Mouse (Mus musculus) CH12.LX (cell line): ENCODE data around the gene Cebpe. TPM values are rescaled to one million over a fixed set of nuclear protein-coding genes. Genes with fewer than 3 reads are reported as not detected.
A peak's percentile ranks its signal among the peaks of the same experiment; 100 is the strongest.

Source experiments
- DNase-seq: peaks from one replicate; pipeline ENCODE4 v3.0.0-alpha.2; 2013; ENCODE audit errors: extremely low read depth
- H3K27ac ChIP-seq: 2 replicates; pipeline ENCODE4 v1.5.1; 2012; ENCODE audit warnings: low read depth, mild to moderate bottlenecking, control low read depth, moderate library complexity; ENCODE audit not compliant: insufficient read depth
- H3K27me3 ChIP-seq: replicated peaks from 2 replicates; pipeline ENCODE3; 2012; ENCODE audit warnings: inconsistent platforms
- H3K36me3 ChIP-seq, 2 experiments: replicated peaks in 1 of 2; 2 replicates each; pipeline versions ENCODE3 to v1.6.1; 2012; ENCODE audit warnings: inconsistent platforms in 1 of 2, low read length in 1 of 2, mild to moderate bottlenecking in 1 of 2, mixed read lengths in 1 of 2, moderate library complexity in 1 of 2; ENCODE audit not compliant: control insufficient read depth in 1 of 2, insufficient read depth in 1 of 2
- H3K4me1 ChIP-seq, 2 experiments: 2 replicates each; pipeline ENCODE4 v1.6.1; 2012; ENCODE audit warnings: inconsistent platforms in 1 of 2, moderate library complexity in 1 of 2; ENCODE audit not compliant: insufficient read depth in 2 of 2, control insufficient read depth in 1 of 2
- H3K4me2 ChIP-seq: 2 replicates; pipeline ENCODE4 v1.6.1; 2012; ENCODE audit warnings: low read depth, mild to moderate bottlenecking, control low read depth; ENCODE audit not compliant: poor library complexity, insufficient read depth, severe bottlenecking
- H3K4me3 ChIP-seq, 3 experiments: fragments of 150-350 bp in 1 of 3; sonication (generic) in 1 of 3; replicated peaks in 1 of 3; 2 replicates each; pipeline versions ENCODE3 to v1.5.1; 2011 to 2012; ENCODE audit warnings: low read depth in 2 of 3, low read length in 2 of 3, mild to moderate bottlenecking in 2 of 3, moderate library complexity in 2 of 3, control low read depth in 1 of 3, improper control_type of control experiment in 1 of 3, inconsistent platforms in 1 of 3, mixed read lengths in 1 of 3; ENCODE audit not compliant: poor library complexity in 1 of 3
- H3K79me2 ChIP-seq: replicated peaks from 2 replicates; pipeline ENCODE4 v1.6.1; 2012; ENCODE audit warnings: mild to moderate bottlenecking, moderate library complexity; ENCODE audit not compliant: control insufficient read depth, poor library complexity, insufficient read depth, severe bottlenecking; ENCODE audit errors: extremely low read depth
- H3K9ac ChIP-seq: 2 replicates; pipeline ENCODE4 v1.6.1; 2012; ENCODE audit warnings: low read depth, mild to moderate bottlenecking, control low read depth, moderate library complexity; ENCODE audit not compliant: insufficient read depth
- H3K9me3 ChIP-seq: replicated peaks from 2 replicates; pipeline ENCODE3; 2012; ENCODE audit warnings: low read length, inconsistent platforms, mixed read lengths
- BHLHE40 ChIP-seq: IDR thresholded peaks from 2 replicates; pipeline ENCODE4 v1.6.1; 2011; ENCODE audit warnings: mild to moderate bottlenecking, low read depth, low read length, improper control_type of control experiment
- CTCF ChIP-seq, 2 experiments: IDR thresholded peaks in 1 of 2; conservative IDR thresholded peaks in 1 of 2; 2 replicates each; pipeline ENCODE4 v1.5.1; 2011 to 2012; ENCODE audit warnings: low read depth in 2 of 2, low read length in 2 of 2, improper control_type of control experiment in 1 of 2, inconsistent platforms in 1 of 2, mild to moderate bottlenecking in 1 of 2, moderate library complexity in 1 of 2
- E2F4 ChIP-seq: IDR thresholded peaks from 2 replicates; pipeline ENCODE4 v1.6.1; 2011; ENCODE audit warnings: low read depth, low read length, improper control_type of control experiment; ENCODE audit not compliant: insufficient replicate concordance
- ELF1 ChIP-seq: IDR thresholded peaks from 2 replicates; pipeline ENCODE4 v1.6.1; 2014; ENCODE audit warnings: low read depth, mild to moderate bottlenecking, inconsistent platforms, low read length, improper control_type of control experiment
- GABPA ChIP-seq: IDR thresholded peaks from 2 replicates; pipeline ENCODE4 v1.6.1; 2012; ENCODE audit warnings: low read depth, low read length, improper control_type of control experiment, inconsistent platforms; ENCODE audit not compliant: insufficient replicate concordance
- HCFC1 ChIP-seq: IDR thresholded peaks from 2 replicates; pipeline ENCODE4 v1.6.1; 2012; ENCODE audit warnings: low read depth, mild to moderate bottlenecking, inconsistent platforms, low read length, improper control_type of control experiment
- IRF4 ChIP-seq: IDR thresholded peaks from 2 replicates; pipeline ENCODE4 v1.6.1; 2014; ENCODE audit warnings: low read depth, mild to moderate bottlenecking, inconsistent platforms, low read length, improper control_type of control experiment
- JUND ChIP-seq: conservative IDR thresholded peaks from 2 replicates; pipeline ENCODE4 v1.6.1; 2011; ENCODE audit warnings: low read depth, low read length, improper control_type of control experiment
- MAFK ChIP-seq: IDR thresholded peaks from 2 replicates; pipeline ENCODE4 v1.6.1; 2011; ENCODE audit warnings: low read length, improper control_type of control experiment; ENCODE audit not compliant: insufficient replicate concordance
- MAZ ChIP-seq: IDR thresholded peaks from 2 replicates; pipeline ENCODE4 v1.6.1; 2012; ENCODE audit warnings: low read depth, mild to moderate bottlenecking, inconsistent platforms, low read length, improper control_type of control experiment, moderate library complexity
- MEF2A ChIP-seq: IDR thresholded peaks from 2 replicates; pipeline ENCODE4 v1.6.1; 2014; ENCODE audit warnings: low read depth, mild to moderate bottlenecking, inconsistent platforms, low read length, improper control_type of control experiment, borderline replicate concordance
- MXI1 ChIP-seq: IDR thresholded peaks from 2 replicates; pipeline ENCODE4 v1.6.1; 2011; ENCODE audit warnings: mild to moderate bottlenecking, low read depth, low read length, improper control_type of control experiment
- MYC ChIP-seq: IDR thresholded peaks from 2 replicates; pipeline ENCODE4 v1.6.1; 2011; ENCODE audit warnings: low read depth, mild to moderate bottlenecking, improper control_type of control experiment, low read length
- NELFE ChIP-seq: IDR thresholded peaks from 2 replicates; pipeline ENCODE4 v1.6.1; 2011; ENCODE audit warnings: low read depth, low read length, improper control_type of control experiment
- PAX5 ChIP-seq: IDR thresholded peaks from 2 replicates; pipeline ENCODE4 v1.6.1; 2012; ENCODE audit warnings: low read length, inconsistent platforms, mixed read lengths
- POLR2A ChIP-seq: IDR thresholded peaks from 2 replicates; pipeline ENCODE4 v1.6.1; 2011; ENCODE audit warnings: low read depth, mild to moderate bottlenecking, improper control_type of control experiment, low read length
- RAD21 ChIP-seq: IDR thresholded peaks from 2 replicates; pipeline ENCODE4 v1.6.1; 2011; ENCODE audit warnings: low read depth, mild to moderate bottlenecking, low read length, improper control_type of control experiment, moderate library complexity
- RCOR1 ChIP-seq: conservative IDR thresholded peaks from 2 replicates; pipeline ENCODE4 v1.6.1; 2012; ENCODE audit warnings: low read depth, mild to moderate bottlenecking, inconsistent platforms, low read length, improper control_type of control experiment
- SIN3A ChIP-seq: IDR thresholded peaks from 2 replicates; pipeline ENCODE4 v1.6.1; 2012; ENCODE audit warnings: low read length, improper control_type of control experiment, inconsistent platforms
- SMC3 ChIP-seq: IDR thresholded peaks from 2 replicates; pipeline ENCODE4 v1.6.1; 2011; ENCODE audit warnings: low read depth, low read length, improper control_type of control experiment
- TCF12 ChIP-seq: IDR thresholded peaks from 2 replicates; pipeline ENCODE4 v1.6.1; 2014; ENCODE audit warnings: low read depth, mild to moderate bottlenecking, inconsistent platforms, low read length, improper control_type of control experiment
- USF1 ChIP-seq: IDR thresholded peaks from 2 replicates; pipeline ENCODE4 v1.6.1; 2014; ENCODE audit warnings: low read depth, mild to moderate bottlenecking, inconsistent platforms, low read length, improper control_type of control experiment
- ZC3H11A ChIP-seq: IDR thresholded peaks from 2 replicates; pipeline ENCODE4 v1.6.1; 2012; ENCODE audit warnings: low read depth, mild to moderate bottlenecking, inconsistent platforms, low read length, improper control_type of control experiment
- ZNF384 ChIP-seq: IDR thresholded peaks from 2 replicates; pipeline ENCODE4 v1.6.1; 2012; ENCODE audit warnings: low read depth, low read length, improper control_type of control experiment, inconsistent platforms
- dilution Hi-C: fragments of 300-500 bp; cut with MboI; formaldehyde crosslinking; loops from 2 replicates; pipeline ENCODE4 v1.14.3; 2020; ENCODE audit warnings: low sequenced_read_pairs; ENCODE audit not compliant: extremely low pct_unique_long_range_greater_than_20kb, extremely low pct_ligation_motif_present
- in situ Hi-C: fragments of 300-500 bp; cut with MboI; formaldehyde crosslinking; loops from 3 replicates; pipeline ENCODE4 v1.14.3; 2019; ENCODE audit warnings: low sequenced_read_pairs, low pct_ligation_motif_present, low pct_unique_long_range_greater_than_20kb, mixed read lengths
- polyA plus RNA-seq: library from polyadenylated mRNA; unstranded; fragments of >175 nt; gene quantifications from 2 replicates; pipeline ENCODE4 v1.2.1, GENCODE M21; 2012; ENCODE audit warnings: low read depth; ENCODE audit not compliant: insufficient read length
- total RNA-seq, 2 experiments: library from RNA; depleted of rRNA; stranded (reverse); fragments of 300-350 nt in 1 of 2; fragments of >200 nt in 1 of 2; gene quantifications; 2 replicates each; pipeline ENCODE4 v1.2.3; 2012 to 2014

Cebpe gene
- total and polyA plus RNA-seq, 3 experiments = 0.34 TPM; not detected in 2

- Histone ChIP-seq H3K27ac (no peak overlapping the region), H3K9me3 (peaks cover 9% of the 10 kb centered on the region), H3K9ac (0 out of 2 replicates have a peak overlapping the region, but pooled peaks have one; percentile 21)
- dilution Hi-C loops = no loop called here
- TF ChIP-seq MAZ = no peak
- no peak for TF ChIP-seq HCFC1
- no peak for TF ChIP-seq MEF2A
- peak in 1 of 2 experiments; percentile 2; a peak in 1 of 4 replicates for TF ChIP-seq CTCF (conservative IDR thresholded peaks at IDR 0.05 in 1 of 2, IDR thresholded peaks at IDR 0.05 in 1 of 2; ENCODE audit: low read depth in 2 of 2, low read length in 2 of 2)
- TF ChIP-seq ZC3H11A = no peak
- 0 out of 2 replicates have a peak, but pooled peaks have one; percentile 26 for TF ChIP-seq TCF12
- TF ChIP-seq POLR2A = no peak
- no peak for TF ChIP-seq NELFE
- TF ChIP-seq SIN3A = no peak
- no peak for TF ChIP-seq USF1
- TF ChIP-seq BHLHE40 = no peak
- no peak for TF ChIP-seq JUND
- TF ChIP-seq RAD21 = no peak
- TF ChIP-seq, all 38 proteins: peak for 2
- Histone ChIP-seq H3K4me1 (peaks cover 8 to 30% of the 10 kb centered on the region in 2 experiments; a peak in 3 of 4 replicates), H3K79me2 (no peaks in the 10 kb centered on the region), H3K4me3 (peak overlapping the region; percentile 42 to 47 (median 46)), H3K4me2 (peak overlapping the region; percentile 84), H3K27me3 (peaks cover 3% of the 10 kb centered on the region), H3K36me3 (no peaks in the 10 kb centered on the region)
- peak; percentile 68 for DNase-seq
- in situ Hi-C loops = loop anchor here (5.0 to 10.0 kb wide), 2 partner anchors 108 to 300 kb away; partner anchors contain the start of gene Ngdn
These were observed 2.7 kb upstream of the Cebpe start for GRCm38 (mm10) chr14:54714617-54715081.

GRCm38 (mm10) chr14:54714121-54714520 is 2.1 kb upstream of the Cebpe start:
- Histone ChIP-seq H3K27me3 (peaks cover 3% of the 10 kb centered on the region), H3K4me3 (peak overlapping the region; percentile 42 to 47 (median 46)), H3K9ac (0 out of 2 replicates have a peak overlapping the region, but pooled peaks have one; percentile 21), H3K79me2 (no peaks in the 10 kb centered on the region), H3K9me3 (peaks cover 9% of the 10 kb centered on the region), H3K36me3 (no peaks in the 10 kb centered on the region), H3K4me1 (peaks cover 8 to 30% of the 10 kb centered on the region in 2 experiments; a peak in 3 of 4 replicates), H3K4me2 (peak overlapping the region; percentile 84), H3K27ac (no peak overlapping the region)
- in situ Hi-C loops = loop anchor here (10.0 kb wide), 1 partner anchor 301 kb away; the partner anchor contains the start of gene Ngdn
- dilution Hi-C loops = no loop called here
- peak; percentile 86 for DNase-seq
- TF ChIP-seq MEF2A = no peak
- 0 out of 2 replicates have a peak, but pooled peaks have one; percentile 28 for TF ChIP-seq E2F4
- TF ChIP-seq JUND = peak; percentile 40; the same call in 1 of the 2 replicates
- peak; percentile 35; the same call in 1 of the 2 replicates for TF ChIP-seq ELF1
- TF ChIP-seq MXI1 = peak; percentile 53; the same call in 1 of the 2 replicates
- peak; percentile 78; the same call in 1 of the 2 replicates for TF ChIP-seq SIN3A
- no peak for TF ChIP-seq PAX5
- TF ChIP-seq RAD21 = peak; percentile 95
- TF ChIP-seq CTCF (conservative IDR thresholded peaks at IDR 0.05 in 1 of 2, IDR thresholded peaks at IDR 0.05 in 1 of 2; ENCODE audit: low read depth in 2 of 2, low read length in 2 of 2) = peak; percentile 78 to 98
- no peak for TF ChIP-seq MAFK
- TF ChIP-seq SMC3 = peak; percentile 96
- 0 out of 2 replicates have a peak, but pooled peaks have one; percentile 22 for TF ChIP-seq RCOR1
- TF ChIP-seq BHLHE40 = 0 out of 2 replicates have a peak, but pooled peaks have one; percentile 22
- TF ChIP-seq ZC3H11A = peak; percentile 83
- peak; percentile 23; the same call in 1 of the 2 replicates for TF ChIP-seq MAZ
- no peak; the same call in 1 of the 2 replicates for TF ChIP-seq ZNF384
- TF ChIP-seq GABPA = no peak
- TF ChIP-seq MYC = 0 out of 2 replicates have a peak, but pooled peaks have one; percentile 34
- TF ChIP-seq IRF4 = peak; percentile 67; the same call in 1 of the 2 replicates
- peak; percentile 36; the same call in 1 of the 2 replicates for TF ChIP-seq NELFE
- TF ChIP-seq HCFC1 = peak; percentile 43; the same call in 1 of the 2 replicates
- TF ChIP-seq TCF12 = 0 out of 2 replicates have a peak, but pooled peaks have one; percentile 44
